Mouse (Mus musculus): ENCODE data around the gene Eea1. TPM values are rescaled to one million over a fixed set of nuclear protein-coding genes. Genes with fewer than 3 reads are reported as not detected.

Eea1 gene
- polyA plus RNA-seq, 1 experiment: 2.1 TPM

GRCm38 (mm10) chr10:95898471-95899154 lies 41.8 kb upstream of the Eea1 start:
- peak; percentile 43; the same call in 1 of the 2 replicates for TF ChIP-seq CTCF (IDR thresholded peaks at IDR 0.05; ENCODE audit: extremely low read depth, insufficient read depth, insufficient read length, insufficient replicate concordance)
- TF ChIP-seq POLR2A (IDR thresholded peaks at IDR 0.05; ENCODE audit: low read depth, low read length): no peak
- H3K36me3 ChIP-seq (ENCODE audit: control insufficient read depth, insufficient read depth, low read length): no peaks in the 10 kb centered on the region
- H3K4me3 ChIP-seq (ENCODE audit: extremely low read depth, insufficient read depth, insufficient read length): no peak overlapping the region
- no peaks in the 10 kb centered on the region for H3K4me1 ChIP-seq (ENCODE audit: control insufficient read depth, insufficient read depth, insufficient read length)
- peak in 1 of 2 experiments; percentile 13 for DNase-seq (ENCODE audit: low read depth in 1 of 2, low spot score in 2 of 2)
- H3K27me3 ChIP-seq (ENCODE audit: control insufficient read depth, insufficient read depth, low read length): no peaks in the 10 kb centered on the region
- 69% methylated on average over 5 of the region's 5 CpGs for WGBS
- H3K27ac ChIP-seq (ENCODE audit: insufficient read depth, low read length): no peak overlapping the region

GRCm38 (mm10) chr10:95904668-95905067 lies 35.8 kb upstream of the Eea1 start:
- H3K36me3 ChIP-seq (ENCODE audit: control insufficient read depth, insufficient read depth, low read length): no peaks in the 10 kb centered on the region
- no peak overlapping the region for H3K4me3 ChIP-seq (ENCODE audit: extremely low read depth, insufficient read depth, insufficient read length)
- WGBS: 76% methylated on average over 6 of the region's 6 CpGs
- no peaks in the 10 kb centered on the region for H3K27me3 ChIP-seq (ENCODE audit: control insufficient read depth, insufficient read depth, low read length)
- TF ChIP-seq POLR2A (IDR thresholded peaks at IDR 0.05; ENCODE audit: low read depth, low read length) (no peak), CTCF (IDR thresholded peaks at IDR 0.05; ENCODE audit: extremely low read depth, insufficient read depth, insufficient read length, insufficient replicate concordance) (no peak)
- DNase-seq (ENCODE audit: low read depth in 1 of 2, low spot score in 2 of 2): no peak
- H3K27ac ChIP-seq (ENCODE audit: insufficient read depth, low read length): no peak overlapping the region
- no peaks in the 10 kb centered on the region for H3K4me1 ChIP-seq (ENCODE audit: control insufficient read depth, insufficient read depth, insufficient read length)

GRCm38 (mm10) chr10:95909246-95909909 lies 31.1 kb upstream of the Eea1 start:
- Histone ChIP-seq H3K4me1 (ENCODE audit: control insufficient read depth, insufficient read depth, insufficient read length) (no peaks in the 10 kb centered on the region), H3K27ac (ENCODE audit: insufficient read depth, low read length) (no peak overlapping the region), H3K36me3 (ENCODE audit: control insufficient read depth, insufficient read depth, low read length) (no peaks in the 10 kb centered on the region), H3K4me3 (ENCODE audit: extremely low read depth, insufficient read depth, insufficient read length) (no peak overlapping the region), H3K27me3 (ENCODE audit: control insufficient read depth, insufficient read depth, low read length) (no peaks in the 10 kb centered on the region)
- DNase-seq (ENCODE audit: low read depth in 1 of 2, low spot score in 2 of 2): no peak
- WGBS: 92% methylated on average over 4 of the region's 4 CpGs
- TF ChIP-seq CTCF (IDR thresholded peaks at IDR 0.05; ENCODE audit: extremely low read depth, insufficient read depth, insufficient read length, insufficient replicate concordance) (no peak), POLR2A (IDR thresholded peaks at IDR 0.05; ENCODE audit: low read depth, low read length) (no peak)

- no peak for DNase-seq (ENCODE audit: low read depth in 1 of 2, low spot score in 2 of 2)
- no peak for TF ChIP-seq CTCF (IDR thresholded peaks at IDR 0.05; ENCODE audit: extremely low read depth, insufficient read depth, insufficient read length, insufficient replicate concordance)
- TF ChIP-seq POLR2A (IDR thresholded peaks at IDR 0.05; ENCODE audit: low read depth, low read length): no peak
- 89% methylated on average over 5 of the region's 5 CpGs for WGBS
- Histone ChIP-seq H3K4me3 (ENCODE audit: extremely low read depth, insufficient read depth, insufficient read length) (no peak overlapping the region), H3K27me3 (ENCODE audit: control insufficient read depth, insufficient read depth, low read length) (no peaks in the 10 kb centered on the region), H3K27ac (ENCODE audit: insufficient read depth, low read length) (no peak overlapping the region), H3K4me1 (ENCODE audit: control insufficient read depth, insufficient read depth, insufficient read length) (no peaks in the 10 kb centered on the region), H3K36me3 (ENCODE audit: control insufficient read depth, insufficient read depth, low read length) (no peaks in the 10 kb centered on the region)
These were observed 29.4 kb upstream of the Eea1 start for GRCm38 (mm10) chr10:95911016-95911415.

GRCm38 (mm10) chr10:95914434-95915174 lies 25.8 kb upstream of the Eea1 start:
- Histone ChIP-seq H3K4me3 (ENCODE audit: extremely low read depth, insufficient read depth, insufficient read length) (no peak overlapping the region), H3K4me1 (ENCODE audit: control insufficient read depth, insufficient read depth, insufficient read length) (no peaks in the 10 kb centered on the region), H3K27me3 (ENCODE audit: control insufficient read depth, insufficient read depth, low read length) (no peaks in the 10 kb centered on the region), H3K36me3 (ENCODE audit: control insufficient read depth, insufficient read depth, low read length) (no peaks in the 10 kb centered on the region), H3K27ac (ENCODE audit: insufficient read depth, low read length) (no peak overlapping the region)
- no peak for DNase-seq (ENCODE audit: low read depth in 1 of 2, low spot score in 2 of 2)
- WGBS: 84% methylated on average over 5 of the region's 5 CpGs
- TF ChIP-seq POLR2A (IDR thresholded peaks at IDR 0.05; ENCODE audit: low read depth, low read length) (no peak), CTCF (IDR thresholded peaks at IDR 0.05; ENCODE audit: extremely low read depth, insufficient read depth, insufficient read length, insufficient replicate concordance) (no peak)

- 48% methylated on average over 3 of the region's 3 CpGs for WGBS
- Histone ChIP-seq H3K4me3 (ENCODE audit: extremely low read depth, insufficient read depth, insufficient read length) (no peak overlapping the region), H3K27me3 (ENCODE audit: control insufficient read depth, insufficient read depth, low read length) (no peaks in the 10 kb centered on the region), H3K4me1 (ENCODE audit: control insufficient read depth, insufficient read depth, insufficient read length) (no peaks in the 10 kb centered on the region), H3K27ac (ENCODE audit: insufficient read depth, low read length) (no peak overlapping the region), H3K36me3 (ENCODE audit: control insufficient read depth, insufficient read depth, low read length) (no peaks in the 10 kb centered on the region)
- DNase-seq (ENCODE audit: low read depth in 1 of 2, low spot score in 2 of 2): no peak
- TF ChIP-seq CTCF (IDR thresholded peaks at IDR 0.05; ENCODE audit: extremely low read depth, insufficient read depth, insufficient read length, insufficient replicate concordance): no peak
These were observed 21.7 kb upstream of the Eea1 start for GRCm38 (mm10) chr10:95918716-95919115.
